ENCODE assay signal across 8 mouse cellular contexts in genomic region chr2:76115696-76116095, GRCm38 (mm10).
DNase-seq lines count a peak whose midpoint lies in the region; ATAC-seq lines count a peak whose summit lies in the region.
"Had no signal": no experiment of that assay in that cellular context is flagged by ENCODE, and none has a peak within 500 bp of the region (broad histone marks: within the 10 kb centered on the region; RNA-seq: fewer than 3 reads in every experiment).

No protein-coding gene starts in this region.

- no peaks in the 10 kb centered on the region for H3K9me3 ChIP-seq in kidney, embryonic 15.5 days (replicated peaks)
- H3K9me3 ChIP-seq in embryonic facial prominence, embryonic 14.5 days (ENCODE audit: control insufficient read depth, low read length), result no peaks in the 10 kb centered on the region

- peak; percentile 61 for DNase-seq in kidney, adult 9 months
- peak; percentile 34 to 43 for DNase-seq in CD8-positive naive resting alpha-beta T cell, adult 2 months (ENCODE audit: low read depth in 2 of 2, low spot score in 2 of 2)
- peak; percentile 85 for DNase-seq in NIH3T3 (ENCODE audit: low read depth)
- DNase-seq in embryonic facial prominence, embryonic 14.5 days (ENCODE audit: low spot score), result peak; percentile 45
- peak; percentile 54 for DNase-seq in left cerebral cortex, postnatal 4 days
- DNase-seq in right cerebral cortex, postnatal 10 days (ENCODE audit: low spot score in 2 of 2), result peak; percentile 50 to 76

- H3K4me3 ChIP-seq in kidney, embryonic 15.5 days (replicated peaks), result no peak overlapping the region
- H3K4me3 ChIP-seq in embryonic facial prominence, embryonic 14.5 days (ENCODE audit: low read depth, low read length), result no peak overlapping the region

- no peaks in the 10 kb centered on the region for H3K27me3 ChIP-seq in kidney, embryonic 15.5 days
- no peaks in the 10 kb centered on the region for H3K27me3 ChIP-seq in embryonic facial prominence, embryonic 14.5 days (replicated peaks; ENCODE audit: control insufficient read depth, insufficient read depth, low read length)

- H3K9ac ChIP-seq in kidney, embryonic 15.5 days, result no peak overlapping the region
- H3K9ac ChIP-seq in embryonic facial prominence, embryonic 14.5 days (ENCODE audit: low read depth, low read length), result no peak overlapping the region

- 45% methylated on average over 1 of the region's 1 CpGs for WGBS in kidney, embryonic 15.5 days
- 23% methylated on average over 1 of the region's 1 CpGs for WGBS in embryonic facial prominence, embryonic 14.5 days

- ATAC-seq in kidney, embryonic 15.5 days (replicated peaks; ENCODE audit: low FRiP score), result no peak
- no peak for ATAC-seq in embryonic facial prominence, embryonic 14.5 days (ENCODE audit: low read depth)

- intact Hi-C loops in left cerebral cortex, postnatal 4 days (cut with DNase I), result loop anchor here (5.0 kb wide), 1 partner anchor 247 kb away; the partner anchor contains the start of gene Cyct

- H3K36me3 ChIP-seq in kidney, embryonic 15.5 days, result no peaks in the 10 kb centered on the region
- H3K36me3 ChIP-seq in embryonic facial prominence, embryonic 14.5 days (ENCODE audit: control insufficient read depth, insufficient read depth, low read length), result no peaks in the 10 kb centered on the region

- H3K27ac ChIP-seq in kidney, embryonic 15.5 days, result no peak overlapping the region
- H3K27ac ChIP-seq in embryonic facial prominence, embryonic 14.5 days (replicated peaks; ENCODE audit: low read depth, low read length), result no peak overlapping the region
- H3K27ac ChIP-seq: macrophage had no signal

- H3K4me2 ChIP-seq in kidney, embryonic 15.5 days, result no peak overlapping the region
- no peak overlapping the region for H3K4me2 ChIP-seq in embryonic facial prominence, embryonic 14.5 days (ENCODE audit: low read depth, low read length)

- H3K4me1 ChIP-seq in kidney, embryonic 15.5 days, result peaks cover 6% of the 10 kb centered on the region
- no peaks in the 10 kb centered on the region for H3K4me1 ChIP-seq in embryonic facial prominence, embryonic 14.5 days (ENCODE audit: control insufficient read depth, insufficient read depth, low read length)
